Mouse (Mus musculus) embryo, embryonic 10 days (tissue): ENCODE measurements at regions not wholly inside any gene's neighbourhood (a gene's known extent, or its start where the extent isn't known, plus 50 kb on each side); places are given as distances from the start of the nearest gene placed in this dataset.
"Not testable (repeated sequence)": the region's sequence is repeated elsewhere in the genome, so short reads cannot be mapped to it uniquely, and the experiment has no call there.

Source experiments
- DNase-seq: peaks from one replicate; pipeline ENCODE4 v3.0.0-alpha.2; 2015; ENCODE audit warnings: low spot score

GRCm38 (mm10) chr19:54099292-54099691, 55.3 kb downstream of the Adra2a start:
- no peak for DNase-seq

- no peak for DNase-seq
These were observed 55.8 kb downstream of the Adra2a start for GRCm38 (mm10) chr19:54099769-54100168.

GRCm38 (mm10) chr19:54106571-54106970, 62.6 kb downstream of the Adra2a start:
- DNase-seq = no peak

DNA sequence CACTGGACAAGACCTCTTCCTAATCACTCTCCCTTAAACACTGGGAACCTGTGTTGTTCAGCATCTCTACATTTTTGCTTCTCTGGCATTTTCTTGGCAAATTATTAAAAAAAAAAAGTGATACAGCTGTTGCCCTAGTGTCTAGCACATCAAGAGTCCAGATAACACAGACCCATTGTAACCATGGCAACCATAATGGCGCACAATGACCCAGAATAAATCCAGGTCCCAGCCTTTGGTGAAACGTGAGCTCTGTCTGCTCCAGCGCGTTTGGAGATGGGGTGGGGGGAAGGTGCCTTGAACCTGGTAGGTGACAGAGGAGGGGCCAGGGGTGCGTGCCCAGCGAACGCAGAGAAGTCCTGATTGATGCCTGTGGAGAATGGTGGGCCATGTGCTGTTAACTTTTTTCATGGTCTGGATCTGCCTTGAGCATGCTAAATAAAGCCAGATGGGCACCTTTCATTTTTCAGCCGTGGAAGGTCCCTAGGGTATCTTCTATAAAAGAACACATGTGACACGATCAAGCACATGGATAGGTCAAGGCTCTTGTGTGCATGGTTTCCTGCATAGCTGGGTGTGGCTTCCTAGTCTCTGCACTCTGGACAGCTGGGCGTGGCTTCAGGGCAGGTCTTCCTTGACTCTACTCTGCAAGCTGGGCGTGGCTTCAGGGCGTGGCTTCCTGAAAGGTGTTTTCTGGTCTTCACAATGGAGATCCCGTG, 63.3 kb downstream of the Adra2a start:
- DNase-seq = peak; percentile 45

- DNase-seq = no peak
These were observed 66.1 kb downstream of the Adra2a start for GRCm38 (mm10) chr19:54110080-54110479.

GRCm38 (mm10) chr19:54112691-54113090, 68.7 kb downstream of the Adra2a start:
- no peak for DNase-seq

GRCm38 (mm10) chr19:54113421-54113820, 69.5 kb downstream of the Adra2a start:
- DNase-seq = no peak

GRCm38 (mm10) chr19:54114588-54115317, 70.8 kb downstream of the Adra2a start:
- peak; percentile 78 for DNase-seq

GRCm38 (mm10) chr19:54115335-54115734, 71.4 kb downstream of the Adra2a start:
- DNase-seq = no peak

- no peak for DNase-seq
These were observed 72.9 kb downstream of the Adra2a start for GRCm38 (mm10) chr19:54116829-54117228.

DNA sequence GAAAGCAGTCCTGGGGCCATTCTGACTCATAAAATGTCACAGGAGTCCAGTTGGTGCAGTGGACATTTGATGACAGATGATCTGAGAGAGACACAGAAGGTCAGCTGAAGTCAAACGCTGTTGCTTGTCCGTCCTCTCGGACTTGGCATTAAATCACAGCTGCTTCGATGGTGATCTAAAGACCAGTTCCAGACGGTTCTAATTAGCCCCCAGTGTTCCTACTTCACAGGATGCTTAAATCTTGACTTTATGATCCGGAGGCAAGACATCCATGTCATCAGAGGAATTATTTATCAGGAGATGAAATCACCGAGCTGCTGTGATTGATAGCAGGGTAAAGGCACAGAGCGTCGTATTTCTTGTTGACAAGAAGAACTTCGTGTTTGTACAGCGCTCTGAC, 73.7 kb downstream of the Adra2a start:
- DNase-seq = peak; percentile 49

DNA sequence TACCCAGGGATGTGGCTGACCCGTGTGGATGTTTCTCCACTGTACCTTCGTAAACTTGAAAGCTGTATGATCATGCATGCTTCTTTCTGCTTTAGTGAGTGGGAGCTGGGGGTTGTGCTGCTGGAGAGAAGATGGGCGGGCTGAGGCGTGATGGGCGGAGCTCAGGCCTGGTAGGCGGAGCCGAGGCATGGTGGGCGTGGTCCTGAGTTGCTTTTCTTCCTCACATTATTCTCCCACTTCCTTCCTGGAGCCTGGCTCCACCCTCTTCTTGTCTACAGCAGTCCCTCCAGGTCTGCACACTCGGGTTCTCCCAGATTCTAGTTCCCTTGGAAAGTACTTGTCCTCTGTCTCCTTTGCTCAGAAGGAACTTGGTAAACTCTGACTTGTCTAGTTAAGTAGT, 79.6 kb downstream of the Adra2a start:
- no peak for DNase-seq

DNA sequence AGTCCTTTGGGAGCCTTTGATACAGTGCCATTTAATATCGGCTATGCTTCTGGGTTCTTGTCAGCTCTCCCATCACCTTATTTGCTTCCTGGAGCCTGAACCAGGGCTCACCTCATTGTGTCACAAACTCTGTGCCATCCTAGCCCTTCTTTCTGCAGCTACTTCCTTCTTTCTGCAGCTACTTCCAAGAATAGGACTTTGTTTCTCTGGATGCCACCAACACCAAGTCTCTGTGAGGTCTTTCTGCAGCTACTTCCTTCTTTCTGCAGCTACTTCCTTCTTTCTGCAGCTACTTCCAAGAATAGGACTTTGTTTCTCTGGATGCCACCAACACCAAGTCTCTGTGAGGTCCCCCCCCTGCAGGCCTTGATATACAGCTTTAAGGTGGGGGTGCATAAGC, 107.8 kb downstream of the Adra2a start:
- DNase-seq = not testable (repeated sequence)

DNA sequence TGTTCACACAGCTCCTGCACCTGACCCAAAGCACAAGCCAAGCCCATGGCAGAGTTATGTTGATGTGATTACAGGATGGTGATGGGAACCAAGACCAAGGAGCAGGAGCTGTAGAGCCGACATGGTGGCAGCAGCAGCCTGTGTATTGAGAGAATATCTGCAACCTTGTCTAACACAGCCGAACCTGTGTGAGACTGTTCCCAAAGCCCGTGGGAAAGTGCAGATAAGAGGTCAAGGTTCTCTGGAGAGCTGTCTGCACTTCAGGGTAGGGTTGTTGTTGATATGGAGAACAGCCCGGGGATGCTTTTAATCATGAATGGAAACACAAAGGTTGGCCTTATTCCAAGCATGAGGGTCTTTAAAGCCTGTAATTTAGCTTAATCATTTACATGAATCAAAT, 110.4 kb downstream of the Adra2a start:
- no peak for DNase-seq

DNA sequence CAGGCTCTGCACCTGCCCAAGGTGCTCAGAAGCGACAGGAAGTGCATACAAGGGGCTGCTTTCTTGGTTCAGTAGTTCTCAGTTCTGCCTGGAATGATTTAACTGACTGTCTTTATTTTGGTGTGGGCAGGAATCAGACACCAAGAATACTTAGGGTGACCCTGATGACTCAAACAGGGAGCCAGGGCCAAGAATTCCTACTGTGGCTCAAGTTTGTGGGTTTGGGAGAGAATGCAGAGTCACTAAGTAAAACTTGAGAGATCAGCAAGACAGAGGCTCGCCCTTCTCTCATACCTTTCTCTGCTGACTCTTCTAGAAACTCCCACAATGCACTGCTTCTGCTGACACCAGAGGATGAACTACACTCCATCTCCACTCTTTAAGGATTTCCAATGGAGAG, 126.4 kb downstream of the Adra2a start:
- DNase-seq = no peak

- no peak for DNase-seq
These were observed 130.4 kb downstream of the Adra2a start for GRCm38 (mm10) chr19:54174090-54175055.

- peak; percentile 74 for DNase-seq
These were observed 131.8 kb downstream of the Adra2a start for GRCm38 (mm10) chr19:54175766-54176165.

DNA sequence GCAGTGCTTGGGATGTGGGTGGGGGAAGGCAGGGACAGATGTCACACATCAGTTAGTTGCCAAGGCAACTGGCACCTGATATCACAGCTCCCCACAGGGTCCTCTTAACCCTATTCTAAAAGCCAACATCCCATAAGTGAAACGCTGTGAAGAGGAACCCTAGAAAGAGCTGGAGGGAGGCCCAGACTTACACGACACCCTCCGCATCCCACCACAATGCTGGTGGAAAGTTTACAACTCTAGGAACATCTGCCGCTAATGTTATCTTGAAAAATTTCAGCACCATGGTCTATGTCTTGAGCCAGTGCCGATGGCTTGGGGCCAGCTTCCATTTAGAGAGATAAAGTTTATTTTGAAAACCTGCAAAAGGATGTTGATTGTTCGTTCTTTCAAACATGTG, 133.5 kb downstream of the Adra2a start:
- DNase-seq = no peak

DNA sequence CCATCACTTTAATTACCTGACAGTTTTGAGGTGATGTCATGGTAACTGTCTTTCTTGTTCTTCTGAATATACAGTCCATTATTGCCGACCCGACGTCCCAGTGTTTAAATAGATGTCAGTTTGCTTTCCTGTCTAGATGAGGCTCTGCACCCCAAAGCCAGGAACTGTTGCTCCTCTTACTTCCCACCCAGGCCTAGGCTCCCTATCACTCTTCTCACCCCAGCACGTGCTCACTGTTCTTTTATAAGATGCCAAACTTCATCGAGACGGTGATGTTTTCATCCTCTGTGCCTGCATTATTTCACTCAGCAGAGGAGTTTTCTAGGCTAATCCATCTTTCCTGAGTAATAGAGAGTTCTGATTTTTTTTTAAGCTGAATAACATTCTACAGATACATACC, 156.5 kb downstream of the Adra2a start:
- DNase-seq = no peak

DNA sequence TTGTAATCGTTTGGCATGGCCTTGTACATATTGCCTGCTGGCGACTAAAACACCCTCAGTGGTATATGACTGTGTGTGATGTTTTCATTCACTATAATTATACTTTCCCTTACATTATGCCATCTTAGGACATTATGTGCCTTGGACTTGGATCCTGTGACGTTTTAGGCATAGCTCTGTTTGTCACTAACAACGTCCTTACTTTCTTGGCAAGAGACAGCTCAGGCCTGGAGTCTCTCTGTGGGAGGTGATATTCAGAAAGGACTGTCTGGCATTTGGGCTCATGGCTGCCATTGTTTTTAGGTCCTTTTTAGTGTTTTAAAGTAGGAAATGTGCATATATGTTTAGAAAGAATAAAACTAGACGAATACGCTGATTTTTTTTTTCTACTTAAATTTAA, 158.5 kb downstream of the Adra2a start:
- no peak for DNase-seq

DNA sequence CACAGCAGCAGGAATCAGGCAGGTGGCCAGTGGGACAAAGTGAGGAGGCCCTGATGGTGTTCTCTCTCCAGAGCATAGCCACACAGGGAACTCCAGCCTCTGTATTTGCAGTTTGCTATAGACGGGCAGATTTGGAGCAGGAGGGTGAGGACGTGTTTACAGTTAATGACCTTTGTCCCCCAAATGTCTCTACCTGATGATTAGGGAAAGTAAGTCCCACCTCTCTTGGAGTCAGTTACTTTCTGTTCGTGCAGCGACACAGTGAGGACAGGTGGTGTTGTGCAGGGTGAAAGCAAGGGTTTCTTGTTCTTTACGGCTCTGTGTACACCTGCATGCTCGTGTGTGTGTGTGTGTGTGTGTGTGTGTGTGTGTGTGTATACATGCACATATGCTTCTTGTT, 162.9 kb downstream of the Adra2a start:
- no peak for DNase-seq

DNA sequence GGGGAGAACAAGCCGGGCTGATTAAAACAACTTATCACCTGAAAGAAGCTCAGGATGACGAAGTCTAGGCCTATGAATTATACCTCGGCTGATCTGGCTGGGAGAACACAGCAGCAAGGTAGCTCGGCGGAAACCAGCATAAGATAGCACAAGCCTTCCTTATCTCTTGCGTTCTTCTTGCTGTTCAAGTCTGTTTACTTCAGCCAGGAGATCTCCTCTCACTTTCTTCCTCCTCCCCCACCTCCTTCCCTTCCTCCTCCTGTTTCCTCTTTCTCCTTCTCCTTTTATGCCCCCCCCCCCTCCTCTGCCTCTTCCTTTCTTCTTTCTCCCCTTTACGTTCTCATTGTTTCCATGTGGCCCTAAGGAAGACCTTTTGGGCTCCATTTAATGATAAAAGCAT, 168.2 kb downstream of the Adra2a start:
- no peak for DNase-seq

DNA sequence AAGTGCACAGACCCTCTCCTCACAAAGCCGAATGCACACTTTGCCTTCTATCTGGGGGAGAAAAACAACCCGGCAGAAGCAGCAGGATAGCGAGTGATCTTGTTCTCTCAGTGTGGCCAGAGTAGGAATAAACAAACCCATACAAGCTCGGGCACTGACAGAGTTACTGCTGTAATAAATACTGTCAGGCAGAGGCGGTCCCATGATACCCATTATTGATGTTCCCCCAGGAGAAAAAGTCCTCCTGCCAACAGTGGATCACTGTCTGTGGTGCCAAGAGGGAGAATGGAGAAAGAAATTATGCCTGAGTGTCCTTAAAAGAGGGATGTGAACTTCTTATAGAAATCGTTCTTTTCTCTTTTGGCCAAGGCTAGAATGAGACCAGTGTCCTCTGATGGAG, 200.2 kb downstream of the Adra2a start:
- DNase-seq = no peak
